Mouse (Mus musculus): Measurements from ENCODE around the gene Olfml1.

The Olfml1 gene

GRCm38 (mm10) chr7:107567261-107567671 is at the start of gene Olfml1:
TSS of gene Olfml1 (plus strand) at chr7:107567446.
- DNase-seq (ENCODE audit: low read depth, low spot score) = no peak

GRCm38 (mm10) chr7:107519256-107520025 is 47.8 kb upstream of the Olfml1 start:
- DNase-seq (ENCODE audit: low read depth, low spot score) = no peak

DNA sequence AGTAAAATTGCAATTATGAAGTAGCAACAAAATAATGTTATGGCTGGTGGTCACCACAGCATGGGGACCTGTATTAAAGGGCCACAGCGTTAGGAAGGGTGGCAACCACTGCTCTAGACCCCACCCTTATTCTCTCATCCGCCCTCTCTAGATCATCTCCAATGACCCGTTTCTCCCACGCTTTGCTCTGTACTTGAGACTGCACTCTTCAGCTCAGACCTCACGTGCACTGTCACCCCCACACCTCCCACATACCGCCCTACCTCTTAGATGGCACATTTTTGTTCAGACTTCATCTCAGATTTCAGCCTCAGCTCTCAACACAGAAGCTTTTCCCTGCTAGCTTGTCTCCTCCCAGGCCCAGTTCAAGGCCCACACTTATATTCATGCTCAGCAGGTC is 45.8 kb upstream of the Olfml1 start:
- no peak for DNase-seq (ENCODE audit: low read depth, low spot score)

- DNase-seq (ENCODE audit: low read depth, low spot score) = no peak
These were observed 40.9 kb upstream of the Olfml1 start for GRCm38 (mm10) chr7:107526299-107526698.

DNA sequence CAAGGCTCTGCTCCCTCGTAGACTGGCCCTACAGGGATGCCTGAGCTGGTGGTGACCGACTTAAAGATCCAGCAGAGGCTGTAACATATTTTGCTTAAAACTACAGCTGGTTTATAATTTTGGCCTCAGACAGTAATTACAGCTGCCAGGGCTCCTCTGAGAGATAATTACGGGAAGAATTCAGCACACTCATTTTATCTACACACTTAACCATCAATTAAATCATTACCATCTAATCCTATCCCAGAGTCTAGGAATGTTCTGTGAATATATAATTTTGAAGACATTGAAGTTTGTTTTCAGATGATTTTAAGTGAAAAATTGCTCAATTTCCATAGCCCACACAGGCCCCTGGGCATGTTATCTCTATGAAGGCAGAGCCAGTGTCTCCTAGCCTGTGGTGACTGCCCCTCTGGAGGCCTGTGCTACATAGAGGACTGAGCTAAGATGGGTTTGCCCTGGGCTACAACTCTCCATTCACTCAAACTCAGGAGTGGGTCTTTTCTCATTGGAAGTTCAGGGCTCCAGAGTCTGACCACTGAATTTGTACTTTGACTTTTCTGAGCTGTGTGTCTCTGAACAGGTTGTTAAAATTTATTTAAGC is 39.0 kb upstream of the Olfml1 start:
- DNase-seq (ENCODE audit: low read depth, low spot score) = no peak

- no peak for DNase-seq (ENCODE audit: low read depth, low spot score)
These were observed 37.9 kb upstream of the Olfml1 start for GRCm38 (mm10) chr7:107529364-107529763.

DNA sequence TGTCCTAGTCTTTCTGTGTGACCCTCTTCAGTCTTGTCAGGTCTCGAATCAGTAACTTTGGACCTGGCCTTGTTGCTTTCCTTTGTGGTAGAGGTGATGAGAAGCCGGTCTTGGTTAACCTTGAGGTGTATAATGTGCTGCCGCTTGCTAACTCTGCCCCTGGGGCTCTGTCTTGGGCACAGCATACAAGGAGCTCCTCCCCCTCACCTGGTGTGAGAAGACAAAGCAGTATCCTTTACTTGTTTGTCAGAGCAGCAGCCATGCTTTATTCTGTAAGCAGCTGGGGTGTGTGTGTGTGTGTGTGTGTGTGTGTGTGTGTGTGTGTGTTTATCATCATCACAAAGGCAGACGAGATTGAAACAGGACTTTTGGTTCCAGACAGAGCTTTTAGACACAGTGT is 31.9 kb upstream of the Olfml1 start:
- DNase-seq (ENCODE audit: low read depth, low spot score) = no peak

DNA sequence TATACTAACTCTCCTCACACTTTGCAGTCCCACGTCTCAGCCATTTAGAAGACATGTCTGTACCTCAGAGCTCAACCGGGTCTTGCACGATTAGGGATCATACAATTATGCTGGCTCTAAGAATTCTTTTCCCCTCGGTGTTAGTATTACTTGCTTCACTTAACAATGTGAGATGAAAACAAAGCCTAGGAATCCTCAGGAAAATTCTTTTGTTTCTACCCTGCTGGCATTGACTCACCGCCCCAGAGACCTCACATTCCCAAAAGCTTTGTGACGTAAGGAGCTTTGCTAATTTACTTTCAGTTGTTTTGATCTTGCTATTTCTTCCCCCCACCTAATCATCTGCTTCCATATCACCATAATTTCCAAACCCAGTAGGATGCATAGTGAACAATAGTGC is 30.7 kb upstream of the Olfml1 start:
- DNase-seq (ENCODE audit: low read depth, low spot score) = no peak

DNA sequence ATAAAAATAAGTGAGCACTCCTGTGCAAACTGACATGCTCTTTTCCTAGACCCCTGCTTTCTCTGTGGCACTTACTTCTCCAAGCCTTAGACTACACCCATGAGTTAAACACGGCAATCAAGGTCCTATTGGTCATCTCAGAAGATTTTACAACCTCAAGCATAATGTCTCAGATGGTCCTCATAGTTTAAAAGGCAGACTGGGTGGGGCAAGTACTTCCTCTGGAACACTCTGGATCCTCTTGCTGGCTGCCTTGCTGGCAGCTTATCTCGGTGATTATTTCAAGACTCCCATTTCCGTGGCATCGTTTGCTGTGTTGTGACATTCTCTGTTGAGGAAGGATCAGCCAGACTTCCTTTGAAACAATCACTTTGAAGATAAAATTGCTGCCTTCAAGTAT is 27.2 kb upstream of the Olfml1 start:
- no peak for DNase-seq (ENCODE audit: low read depth, low spot score)

DNA sequence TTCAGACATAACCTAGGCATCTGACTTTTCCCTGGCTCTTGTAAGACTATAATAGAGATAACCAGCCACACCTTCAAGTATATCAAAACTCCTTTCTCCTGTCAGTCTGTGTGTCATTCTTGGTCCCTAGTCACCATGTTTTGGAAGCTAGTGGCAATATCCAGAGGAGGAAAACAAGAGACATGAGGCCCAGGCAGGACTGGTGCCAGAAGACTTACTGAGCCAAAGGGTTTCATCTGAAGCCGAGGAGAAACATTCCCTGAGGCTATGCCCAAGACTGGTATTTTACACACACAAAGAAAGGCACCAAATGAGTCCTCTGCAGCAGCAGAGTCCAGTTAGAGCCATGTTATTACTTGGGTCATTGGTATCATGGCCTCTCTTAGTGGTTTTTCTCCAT is 22.2 kb upstream of the Olfml1 start:
- DNase-seq (ENCODE audit: low read depth, low spot score) = no peak

DNA sequence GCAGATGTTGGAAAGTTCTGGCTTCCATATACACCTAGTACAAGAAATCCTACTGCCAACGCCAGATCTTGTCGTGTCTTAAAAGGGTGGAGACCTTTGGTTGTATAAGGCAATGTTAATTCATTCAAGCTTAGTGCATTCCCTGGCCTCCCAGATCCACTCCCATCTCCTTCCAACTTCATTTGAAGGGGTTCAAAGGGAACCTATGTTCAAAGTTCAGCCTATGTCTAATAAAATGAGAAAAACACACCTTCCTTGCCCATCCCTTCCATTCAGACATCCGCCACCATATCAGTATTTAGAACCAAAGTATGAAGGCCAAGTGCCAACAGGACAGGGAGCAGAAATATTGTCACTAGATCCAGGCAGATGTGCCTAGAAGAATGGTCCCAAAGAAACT is 19.4 kb upstream of the Olfml1 start:
- DNase-seq (ENCODE audit: low read depth, low spot score) = no peak

GRCm38 (mm10) chr7:107553461-107553860 is 13.8 kb upstream of the Olfml1 start:
- no peak for DNase-seq (ENCODE audit: low read depth, low spot score)

GRCm38 (mm10) chr7:107555906-107556305 is 11.3 kb upstream of the Olfml1 start:
- DNase-seq (ENCODE audit: low read depth, low spot score) = no peak

DNA sequence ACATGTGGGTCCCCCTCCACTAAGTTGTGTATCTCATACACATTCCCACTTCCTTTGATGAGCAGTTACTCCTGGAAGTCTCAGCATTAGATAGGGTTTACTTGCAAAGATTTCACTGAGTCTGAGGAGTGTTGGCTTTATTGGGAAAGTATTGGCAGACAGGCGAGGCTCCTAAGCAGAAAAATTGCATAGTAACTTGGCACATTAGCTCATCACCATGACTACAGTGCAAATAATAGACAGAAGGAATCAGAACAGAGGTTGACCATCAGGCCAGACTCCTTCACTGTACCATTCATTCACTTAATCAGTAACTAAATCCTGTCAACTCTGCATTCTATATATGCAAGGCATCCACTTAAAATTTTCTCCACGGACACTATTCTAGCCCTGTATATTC is 6.6 kb upstream of the Olfml1 start:
- no peak for DNase-seq (ENCODE audit: low read depth, low spot score)

DNA sequence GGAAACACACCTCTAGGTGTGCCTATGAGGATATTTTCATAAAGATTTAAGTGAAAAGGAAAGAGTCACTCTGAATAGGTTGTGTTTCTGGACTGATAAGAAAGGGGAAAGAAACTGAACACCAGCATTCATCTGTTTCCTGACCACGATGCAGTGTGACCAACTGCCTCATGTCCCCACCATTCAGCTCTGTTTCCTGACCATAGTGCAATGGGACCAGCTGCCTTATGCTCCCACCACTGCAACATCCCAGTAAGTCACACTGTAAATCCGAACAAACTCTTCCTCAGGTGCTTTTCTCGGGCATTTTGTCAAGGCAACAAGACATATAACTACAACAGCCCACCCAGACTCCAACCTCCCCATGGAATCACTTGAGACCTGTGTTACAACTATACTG is 5.7 kb upstream of the Olfml1 start:
- no peak for DNase-seq (ENCODE audit: low read depth, low spot score)

GRCm38 (mm10) chr7:107563727-107564126 is 3.5 kb upstream of the Olfml1 start:
- DNase-seq (ENCODE audit: low read depth, low spot score) = no peak

DNA sequence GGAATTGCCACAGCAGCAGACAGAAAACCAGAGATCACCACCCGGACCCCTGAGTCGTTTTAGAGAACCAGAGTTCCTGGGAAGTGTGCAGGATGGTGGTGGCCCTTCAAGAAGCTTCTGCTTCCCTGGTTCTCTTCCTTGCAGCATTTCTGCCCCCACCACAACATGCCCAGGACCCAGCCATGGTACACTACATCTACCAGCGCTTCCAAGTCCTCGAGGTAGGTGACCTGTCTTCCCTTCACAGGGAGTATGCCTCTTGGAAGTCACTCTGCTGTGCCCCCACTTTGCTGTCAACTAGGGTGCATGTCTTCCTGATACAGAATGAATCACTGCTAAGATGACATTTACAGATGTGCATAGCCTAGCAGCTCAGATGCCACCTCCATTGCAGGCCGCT is 428 bp downstream of the Olfml1 start:
- no peak for DNase-seq (ENCODE audit: low read depth, low spot score)

GRCm38 (mm10) chr7:107568971-107569370 is 1.7 kb downstream of the Olfml1 start:
- DNase-seq (ENCODE audit: low read depth, low spot score) = no peak

GRCm38 (mm10) chr7:107573856-107574255 is 6.6 kb downstream of the Olfml1 start:
- DNase-seq (ENCODE audit: low read depth, low spot score) = no peak

DNA sequence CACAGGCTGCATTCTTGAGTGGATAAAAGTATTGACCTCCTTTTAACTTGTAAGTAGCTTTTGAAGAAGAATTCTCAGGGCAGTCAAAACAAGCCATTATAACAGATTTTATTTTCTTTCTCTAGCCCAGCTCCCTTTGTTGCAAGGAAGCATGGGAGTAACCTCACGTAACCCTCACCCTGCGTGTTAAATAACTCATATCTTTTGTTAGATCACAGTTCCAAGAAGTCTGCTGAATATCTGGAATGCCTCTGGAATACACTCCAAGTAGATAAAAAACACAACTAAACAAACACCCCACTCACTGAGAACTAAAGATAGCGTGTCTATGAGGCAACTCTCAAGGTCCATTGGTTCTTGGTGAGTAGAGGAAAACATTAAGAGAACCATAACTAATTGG is 7.0 kb downstream of the Olfml1 start:
- DNase-seq (ENCODE audit: low read depth, low spot score) = no peak

DNA sequence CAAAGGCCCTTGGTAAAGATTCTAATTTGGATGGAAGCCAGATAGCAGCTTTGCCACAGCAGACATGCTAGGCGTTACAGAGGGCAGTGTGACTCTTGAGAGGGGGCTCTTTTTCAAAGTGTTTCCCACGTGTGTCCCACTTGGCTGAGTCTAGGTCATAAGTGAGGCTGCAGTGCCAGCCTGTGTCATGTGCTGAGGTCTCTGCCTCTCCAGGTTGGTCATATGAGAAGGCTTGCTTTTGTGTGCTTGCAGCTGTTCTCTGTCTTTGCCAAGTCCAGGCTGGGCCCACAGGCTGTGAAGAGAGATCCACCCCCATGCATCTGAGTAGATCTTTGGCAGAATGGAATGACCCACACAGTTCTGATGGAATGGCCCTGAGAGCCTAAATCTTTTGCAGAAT is 25.4 kb downstream of the Olfml1 start:
- DNase-seq (ENCODE audit: low read depth, low spot score) = no peak

GRCm38 (mm10) chr7:107593904-107594303 is 26.7 kb downstream of the Olfml1 start:
- no peak for DNase-seq (ENCODE audit: low read depth, low spot score)

GRCm38 (mm10) chr7:107594325-107594856 is 27.1 kb downstream of the Olfml1 start:
- no peak for DNase-seq (ENCODE audit: low read depth, low spot score)

Data from c-Kit-negative CD71-positive TER-119-positive erythroid progenitor cells, embryonic 14.5 days (primary cell).